In the genomic region with DNA sequence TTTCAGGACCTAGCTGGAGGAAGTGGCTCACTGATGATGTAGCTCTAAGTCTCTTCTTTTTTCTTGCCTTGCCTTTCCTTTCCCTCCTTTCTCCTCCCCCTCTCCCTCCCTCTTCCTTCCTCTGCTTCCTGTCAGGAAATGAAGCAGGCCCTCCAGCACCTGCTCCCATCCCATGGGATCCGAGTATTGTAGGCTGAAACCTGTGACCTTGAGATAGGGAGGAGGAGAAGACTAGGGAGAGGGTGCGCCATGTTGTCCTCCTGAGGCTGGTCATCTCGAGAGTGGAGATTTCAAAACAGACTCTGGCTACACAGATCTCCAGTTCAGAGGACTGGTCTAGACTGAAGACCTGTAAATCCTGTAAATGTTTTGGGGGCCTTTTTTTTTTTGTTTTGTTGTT, we compare ENCODE assay signal across 11 mouse cellular contexts. TPM values are rescaled to one million over a fixed set of nuclear protein-coding genes. Genes with fewer than 3 reads are reported as not detected.
DNase-seq lines count a peak whose midpoint lies in the region; ATAC-seq and TF ChIP-seq lines count a peak whose summit lies in the region.
"Had no signal": no experiment of that assay in that cellular context is flagged by ENCODE, and none has a peak within 500 bp of the region (broad histone marks: within the 10 kb centered on the region; RNA-seq: fewer than 3 reads in every experiment).

No protein-coding gene starts in this region.

- 26% methylated on average over 3 of the region's 3 CpGs for WGBS in heart, adult 2 months
- WGBS in liver, adult 2 months = 19% methylated on average over 3 of the region's 3 CpGs
- WGBS in liver, embryonic 14.5 days (ENCODE audit: insufficient replicate concordance) = 54% methylated on average over 3 of the region's 3 CpGs

- TF ChIP-seq CTCF in heart, adult 2 months (IDR thresholded peaks at IDR 0.05) = no peak
- no peak for TF ChIP-seq CTCF in liver, adult 2 months (IDR thresholded peaks at IDR 0.05; ENCODE audit: low read depth, low read length)
- TF ChIP-seq CTCF in liver, embryonic 14.5 days (IDR thresholded peaks at IDR 0.05; ENCODE audit: low read depth) = no peak

- no peak overlapping the region for H3K4me3 ChIP-seq in heart, adult 2 months
- H3K4me3 ChIP-seq in liver, adult 2 months (ENCODE audit: insufficient read depth, low read depth, low read length) = no peak overlapping the region
- no peak overlapping the region for H3K4me3 ChIP-seq in liver, embryonic 14.5 days (ENCODE audit: insufficient read depth in 1 of 2, low read depth in 2 of 2, low read length in 2 of 2)
- H3K4me3 ChIP-seq: embryonic facial prominence, embryonic 15.5 days had no signal

- H3K9me3 ChIP-seq in liver, embryonic 14.5 days (ENCODE audit: control insufficient read depth, low read length) = no peaks in the 10 kb centered on the region
- H3K9me3 ChIP-seq: embryonic facial prominence, embryonic 15.5 days had no signal

- TF ChIP-seq POLR2A in heart, adult 2 months (IDR thresholded peaks at IDR 0.05; ENCODE audit: insufficient read depth, low read depth, low read length) = no peak
- no peak for TF ChIP-seq POLR2A in liver, adult 2 months (IDR thresholded peaks at IDR 0.05; ENCODE audit: extremely low read depth, insufficient read depth, low read length)

- H3K27ac ChIP-seq in heart, adult 2 months = peak overlapping the region; percentile 98
- H3K27ac ChIP-seq in liver, adult 2 months (replicated peaks; ENCODE audit: insufficient read depth, low read depth, low read length) = peak overlapping the region; percentile 50
- no peak overlapping the region for H3K27ac ChIP-seq in liver, embryonic 14.5 days
- H3K27ac ChIP-seq: embryonic facial prominence, embryonic 15.5 days had no signal

- intact Hi-C loops in heart, adult 2 months (cut with DNase I) = loop anchor here (5.0 kb wide), 2 partner anchors 50 to 305 kb away; no protein-coding TSS in a partner anchor

- no peak for ATAC-seq in liver, embryonic 14.5 days (ENCODE audit: insufficient read depth)
- ATAC-seq: hindbrain, embryonic 16.5 days had no signal

- no peaks in the 10 kb centered on the region for H3K79me2 ChIP-seq in heart, adult 2 months (replicated peaks; ENCODE audit: control insufficient read depth, insufficient read depth, low read length)
- no peaks in the 10 kb centered on the region; the same call in 1 of the 2 replicates for H3K79me2 ChIP-seq in liver, adult 2 months (ENCODE audit: control insufficient read depth, insufficient read depth, low read length)

- DNase-seq in heart, adult 2 months = no peak
- DNase-seq in heart, adult 9 months (ENCODE audit: low spot score in 2 of 2) = no peak
- no peak for DNase-seq in liver, adult 2 months (ENCODE audit: extremely low read depth, low read depth, low spot score)
- no peak for DNase-seq in liver
- DNase-seq in R1 (ENCODE audit: low read depth, low spot score) = peak; percentile 84
- DNase-seq in liver, embryonic 14.5 days (ENCODE audit: low read depth in 3 of 3, low spot score in 3 of 3) = no peak
- no peak for DNase-seq in right cerebral cortex, postnatal 14 days
- DNase-seq in cerebellum, postnatal 4 days (ENCODE audit: low spot score in 2 of 2) = no peak

- H3K9ac ChIP-seq in heart, adult 2 months (ENCODE audit: low read depth, low read length) = no peak overlapping the region
- no peak overlapping the region for H3K9ac ChIP-seq in liver, adult 2 months (ENCODE audit: low read depth, low read length)
- no peak overlapping the region for H3K9ac ChIP-seq in liver, embryonic 14.5 days (replicated peaks)
- H3K9ac ChIP-seq: embryonic facial prominence, embryonic 15.5 days had no signal

- no peaks in the 10 kb centered on the region for H3K27me3 ChIP-seq in heart, adult 2 months (ENCODE audit: control insufficient read depth, insufficient read depth, low read length)
- H3K27me3 ChIP-seq in liver, adult 2 months (ENCODE audit: control insufficient read depth, insufficient read depth, low read length) = no peaks in the 10 kb centered on the region
- no peaks in the 10 kb centered on the region for H3K27me3 ChIP-seq in liver, embryonic 14.5 days (ENCODE audit: control insufficient read depth, insufficient read depth, low read length)
- H3K27me3 ChIP-seq: CH12.LX; embryonic facial prominence, embryonic 15.5 days had no signal

- no peak for TF ChIP-seq EP300 in heart, adult 2 months (IDR thresholded peaks at IDR 0.05; ENCODE audit: insufficient read depth, low read depth, low read length)
- TF ChIP-seq EP300 in liver, embryonic 14.5 days (IDR thresholded peaks at IDR 0.05; ENCODE audit: low read depth) = no peak

- peaks cover 12% of the 10 kb centered on the region for H3K4me1 ChIP-seq in heart, adult 2 months (ENCODE audit: control insufficient read depth, insufficient read depth, low read length)
- peaks cover 13% of the 10 kb centered on the region for H3K4me1 ChIP-seq in liver, adult 2 months (ENCODE audit: control insufficient read depth, insufficient read depth, low read length)
- peaks cover 16 to 23% of the 10 kb centered on the region in 2 experiments for H3K4me1 ChIP-seq in liver, embryonic 14.5 days (replicated peaks; ENCODE audit: control insufficient read depth in 2 of 2, insufficient read depth in 2 of 2, low read length in 1 of 2)

- H3K4me2 ChIP-seq in liver, embryonic 14.5 days (ENCODE audit: low read depth) = peak overlapping the region; percentile 97

- peaks cover 5% of the 10 kb centered on the region for H3K36me3 ChIP-seq in heart, adult 2 months (ENCODE audit: control insufficient read depth, insufficient read depth, low read length)
- no peaks in the 10 kb centered on the region for H3K36me3 ChIP-seq in liver, adult 2 months (ENCODE audit: control insufficient read depth, insufficient read depth, low read length)
- no peaks in the 10 kb centered on the region for H3K36me3 ChIP-seq in liver, embryonic 14.5 days (replicated peaks; ENCODE audit: control insufficient read depth, insufficient read depth, low read depth)
- H3K36me3 ChIP-seq: embryonic facial prominence, embryonic 15.5 days had no signal

RNA-seq across cellular contexts. Expression of a gene that starts 1.6 kb away (rescaled TPM):
- 1 to 10 TPM; 5.3 to 5.7 TPM for total RNA-seq in heart, adult 2 months (2021)
- 3.7 and 5.4 TPM in 2 replicates for polyA plus RNA-seq in heart, adult 2 months (2012; rRNA removed)
- total RNA-seq in liver, adult 2 months (2014; rRNA removed) = 3.1 and 4.2 TPM in 2 replicates
- 2.4 and 2.8 TPM in 2 replicates for polyA plus RNA-seq in liver, adult 2 months (2012; rRNA removed)
- polyA plus RNA-seq in liver, embryonic 14.5 days (2012; rRNA removed) = 2.0 TPM in 2 replicates
- polyA plus RNA-seq in liver, embryonic 14.5 days (2014; fragmentation: Nextera tagmentation; extraction: Ambion mirVana) = 1.1 and 1.2 TPM in 2 replicates

RNA-seq across cellular contexts. Expression of a gene that starts 5.6 kb away (rescaled TPM):
- 10 to 100 TPM; 30.2 to 33.7 TPM for total RNA-seq in heart, adult 2 months (2021)
- polyA plus RNA-seq in heart, adult 2 months (2012; rRNA removed) = 19.8 and 23.5 TPM in 2 replicates
- total RNA-seq in liver, adult 2 months (2014; rRNA removed) = 9.9 and 11.2 TPM in 2 replicates
- polyA plus RNA-seq in liver, adult 2 months (2012; rRNA removed) = 16.4 and 16.9 TPM in 2 replicates
- 6.5 and 8.4 TPM in 2 replicates for polyA plus RNA-seq in liver, embryonic 14.5 days (2012; rRNA removed)
- polyA plus RNA-seq in liver, embryonic 14.5 days (2014; fragmentation: Nextera tagmentation; extraction: Ambion mirVana) = 11.1 and 11.2 TPM in 2 replicates

RNA-seq across cellular contexts. Expression of a gene that starts 47.3 kb away (rescaled TPM):
- total RNA-seq in heart, adult 2 months (2021) = 1 to 10 TPM; 6.7 to 8.2 TPM
- 3.4 and 5.7 TPM in 2 replicates for polyA plus RNA-seq in heart, adult 2 months (2012; rRNA removed)
- 2.9 and 4.3 TPM in 2 replicates for total RNA-seq in liver, adult 2 months (2014; rRNA removed)
- 2.2 and 3.3 TPM in 2 replicates for polyA plus RNA-seq in liver, adult 2 months (2012; rRNA removed)
- 7.7 and 9.8 TPM in 2 replicates for polyA plus RNA-seq in liver, embryonic 14.5 days (2012; rRNA removed)
- 9.8 and 11.1 TPM in 2 replicates for polyA plus RNA-seq in liver, embryonic 14.5 days (2014; fragmentation: Nextera tagmentation; extraction: Ambion mirVana)
